Mouse (Mus musculus): ENCODE data around the gene Bcl11a.

DNA sequence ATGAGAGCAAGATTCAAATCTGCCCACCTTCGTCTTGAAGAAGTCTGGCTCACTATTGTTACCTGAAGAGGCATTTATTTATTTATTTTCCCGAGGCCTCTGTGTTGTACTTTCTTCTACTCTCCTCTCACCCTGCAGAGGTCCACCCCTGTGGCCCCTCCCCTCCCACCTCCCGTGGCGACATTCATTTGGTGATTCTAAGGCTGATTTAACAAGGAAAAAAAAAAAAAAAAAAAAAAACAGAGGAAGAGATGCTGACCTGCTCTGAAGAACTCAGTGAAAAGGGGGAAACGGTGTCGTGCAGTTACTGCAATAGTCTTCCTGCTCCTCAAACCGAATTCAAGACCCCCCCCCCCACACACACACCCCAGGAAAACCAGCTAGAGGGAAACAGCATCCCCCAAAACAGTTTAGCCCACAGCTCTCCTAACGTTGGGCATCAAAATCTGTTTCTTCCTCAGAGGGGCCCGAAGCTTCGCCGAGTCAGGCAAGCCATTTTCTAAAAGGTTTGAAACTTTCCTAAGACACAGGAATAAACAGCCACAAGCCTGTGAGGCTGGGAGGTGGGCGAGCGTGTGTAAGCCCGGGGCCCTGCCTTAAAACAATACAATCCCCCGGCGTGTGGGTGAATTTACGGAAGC, 2.2 kb upstream of the Bcl11a start:
- no peak for TF ChIP-seq POLR2A (IDR thresholded peaks at IDR 0.05; ENCODE audit: insufficient read length, low read depth)
- TF ChIP-seq TCF3 (IDR thresholded peaks at IDR 0.05; ENCODE audit: insufficient read length, low read depth), result no peak
- no peak for TF ChIP-seq TCF12 (IDR thresholded peaks at IDR 0.05; ENCODE audit: insufficient read depth, poor library complexity, severe bottlenecking)
- no peak for TF ChIP-seq USF1 (IDR thresholded peaks at IDR 0.05; ENCODE audit: low read depth)
